Mouse (Mus musculus) neural tube, embryonic 11.5 days (tissue): Measurements from ENCODE around the gene Gm29110. TPM values are rescaled to one million over a fixed set of nuclear protein-coding genes. Genes with fewer than 3 reads are reported as not detected.
"Not testable (repeated sequence)": the region's sequence is repeated elsewhere in the genome, so short reads cannot be mapped to it uniquely, and the experiment has no call there.

Source experiments
- ATAC-seq: fragments of 200-750 bp; cut with Nextera tagmentation; 2 replicates; pipeline ENCODE4 v1.8.0; 2017; ENCODE audit warnings: moderate number of reproducible peaks, mild to moderate bottlenecking, moderate TSS enrichment, moderate library complexity; ENCODE audit not compliant: insufficient read depth, low FRiP score, low TSS enrichment
- DNase-seq: peaks from one replicate; pipeline ENCODE4 v3.0.0-alpha.2; 2015; ENCODE audit warnings: low spot score
- H3K27ac ChIP-seq: fragments of 300-500 bp; sonication (generic); 2 replicates; pipeline ENCODE4 v1.5.1; 2014; ENCODE audit warnings: low read depth, mild to moderate bottlenecking, low read length
- H3K27me3 ChIP-seq: fragments of 300-500 bp; sonication (generic); 2 replicates; pipeline ENCODE4 v1.6.1; 2014; ENCODE audit warnings: mild to moderate bottlenecking, low read length, mixed read lengths; ENCODE audit not compliant: control insufficient read depth, insufficient read depth
- H3K36me3 ChIP-seq: fragments of 300-500 bp; sonication (generic); 2 replicates; pipeline ENCODE4 v1.6.1; 2014; ENCODE audit warnings: mild to moderate bottlenecking, low read length, moderate library complexity, mixed read lengths; ENCODE audit not compliant: control insufficient read depth, insufficient read depth
- H3K4me1 ChIP-seq: fragments of 300-500 bp; sonication (generic); 2 replicates; pipeline ENCODE4 v1.6.1; 2014; ENCODE audit warnings: low read length, mixed read lengths; ENCODE audit not compliant: control insufficient read depth, insufficient read depth
- H3K4me2 ChIP-seq: fragments of 300-500 bp; sonication (generic); 2 replicates; pipeline ENCODE4 v1.6.1; 2014; ENCODE audit warnings: low read depth, mild to moderate bottlenecking, moderate library complexity
- H3K4me3 ChIP-seq: fragments of 300-500 bp; sonication (generic); 2 replicates; pipeline ENCODE4 v1.5.1; 2014; ENCODE audit warnings: low read depth, low read length
- H3K9ac ChIP-seq: fragments of 300-500 bp; sonication (generic); 2 replicates; pipeline ENCODE4 v1.6.1; 2014; ENCODE audit warnings: mild to moderate bottlenecking, low read length
- H3K9me3 ChIP-seq: fragments of 300-500 bp; sonication (generic); 2 replicates; pipeline ENCODE4 v1.6.1; 2016; ENCODE audit warnings: low read length; ENCODE audit not compliant: control insufficient read depth
- WGBS: fragments of 180-500 bp; shearing (Covaris S2); extraction: QIAGEN DNeasy Blood & Tissue Kit; methylation state at CpG from one replicate; pipeline ENCODE4 v1.1.7; 2014; 5-methylcytosine and 5-hydroxymethylcytosine counted together
- polyA plus RNA-seq: library from polyadenylated mRNA; unstranded; fragments of >200 nt; fragmentation: Nextera tagmentation; extraction: Ambion mirVana; gene quantifications from 2 replicates; pipeline ENCODE4 v1.2.1, GENCODE M21; 2014

The Gm29110 gene
- polyA plus RNA-seq: not detected in 2 replicates

DNA sequence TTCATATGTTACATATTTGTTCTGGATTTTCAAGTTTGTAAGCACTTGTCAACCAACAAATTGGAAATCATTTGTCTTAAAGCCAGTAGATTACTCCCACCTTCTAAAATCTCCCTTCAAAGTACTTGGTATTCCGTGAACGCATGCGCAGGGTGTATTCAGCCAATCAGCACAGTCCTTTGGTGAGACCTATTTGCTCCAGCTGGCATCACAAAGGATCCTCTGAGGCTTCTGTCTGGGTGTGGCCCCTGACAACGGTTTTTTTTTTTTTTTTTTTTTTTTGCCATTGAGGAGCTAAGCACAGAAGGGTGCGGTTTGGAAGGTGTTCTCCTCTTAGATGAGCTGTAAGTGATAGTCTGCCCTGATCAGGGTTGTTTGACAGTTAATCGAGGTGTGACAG lies at the start of gene Gm29110:
TSS of gene Gm29110 (plus strand) at position 301 of the 400 bp plus-strand sequence.
- ATAC-seq, H3K9me3 ChIP-seq, H3K36me3 ChIP-seq, DNase-seq, H3K4me3 ChIP-seq, H3K27ac ChIP-seq, H3K9ac ChIP-seq, H3K27me3 ChIP-seq, H3K4me2 ChIP-seq, H3K4me1 ChIP-seq: not testable (repeated sequence)
- 94% methylated on average over 2 of the region's 6 CpGs for WGBS

Other genes with a start within 250 kb of the Gm29110 start
- not detected in 2 replicates for gene Gm21913, start 153.4 kb downstream of the Gm29110 start, polyA plus RNA-seq